Mouse (Mus musculus): ENCODE results near the gene Cdk19. TPM values are rescaled to one million over a fixed set of nuclear protein-coding genes. Genes with fewer than 3 reads are reported as not detected.

Cdk19 gene
- total and polyA plus RNA-seq, 3 experiments, result 3.3 to 4.7 (median 4.0) TPM

GRCm38 (mm10) chr10:40359131-40359530, 19.8 kb downstream of the Cdk19 start:
- in situ Hi-C loops (cut with MboI; ENCODE audit: low pct_ligation_motif_present, low pct_unique_long_range_greater_than_20kb, low sequenced_read_pairs) (loop anchor here (25.0 kb wide), 1 partner anchor 153 kb away; no protein-coding TSS in a partner anchor), dilution Hi-C loops (cut with MboI; ENCODE audit: extremely low pct_ligation_motif_present, extremely low pct_unique_long_range_greater_than_20kb, low sequenced_read_pairs) (no loop called here)
- Histone ChIP-seq H3K9me3 (replicated peaks; ENCODE audit: low read length) (no peaks in the 10 kb centered on the region), H3K36me3 (replicated peaks in 1 of 2; ENCODE audit: control insufficient read depth in 1 of 2, insufficient read depth in 1 of 2, low read length in 1 of 2) (peaks cover 0 to 3% of the 10 kb centered on the region in 2 experiments), H3K4me2 (ENCODE audit: insufficient read depth, low read depth, poor library complexity, severe bottlenecking) (no peak overlapping the region), H3K4me3 (replicated peaks in 1 of 3; ENCODE audit: low read depth in 2 of 3, low read length in 2 of 3, poor library complexity in 1 of 3) (no peak overlapping the region), H3K9ac (ENCODE audit: insufficient read depth, low read depth) (no peak overlapping the region), H3K27ac (ENCODE audit: insufficient read depth, low read depth) (no peak overlapping the region), H3K79me2 (replicated peaks; ENCODE audit: control insufficient read depth, extremely low read depth, insufficient read depth, poor library complexity, severe bottlenecking) (0 out of 2 replicates have a peak, but pooled peaks cover 2% of the 10 kb centered on the region), H3K4me1 (ENCODE audit: control insufficient read depth in 1 of 2, insufficient read depth in 2 of 2) (no peaks in the 10 kb centered on the region), H3K27me3 (replicated peaks) (no peaks in the 10 kb centered on the region)
- TF ChIP-seq RAD21 (IDR thresholded peaks at IDR 0.05; ENCODE audit: low read depth, low read length) (no peak), POLR2AphosphoS2 (IDR thresholded peaks at IDR 0.05; ENCODE audit: low read depth, low read length) (no peak), ZC3H11A (IDR thresholded peaks at IDR 0.05; ENCODE audit: low read depth, low read length) (no peak), PAX5 (IDR thresholded peaks at IDR 0.05; ENCODE audit: low read length) (no peak), EP300 (IDR thresholded peaks at IDR 0.05; ENCODE audit: low read length) (no peak), USF2 (conservative IDR thresholded peaks at IDR 0.05; ENCODE audit: low read depth, low read length) (no peak), UBTF (IDR thresholded peaks at IDR 0.05; ENCODE audit: low read depth, low read length) (no peak), CHD1 (IDR thresholded peaks at IDR 0.05; ENCODE audit: low read depth, low read length) (no peak), BHLHE40 (IDR thresholded peaks at IDR 0.05; ENCODE audit: low read depth, low read length) (no peak), JUND (conservative IDR thresholded peaks at IDR 0.05; ENCODE audit: low read depth, low read length) (no peak), E2F4 (IDR thresholded peaks at IDR 0.05; ENCODE audit: insufficient replicate concordance, low read depth, low read length) (no peak), GABPA (IDR thresholded peaks at IDR 0.05; ENCODE audit: insufficient replicate concordance, low read depth, low read length) (no peak), CTCF (conservative IDR thresholded peaks at IDR 0.05 in 1 of 2, IDR thresholded peaks at IDR 0.05 in 1 of 2; ENCODE audit: low read depth in 2 of 2, low read length in 2 of 2) (no peak)
- DNase-seq (ENCODE audit: extremely low read depth), result no peak

GRCm38 (mm10) chr10:40363004-40363403, 23.6 kb downstream of the Cdk19 start:
- DNase-seq (ENCODE audit: extremely low read depth), result no peak
- no peak for TF ChIP-seq PAX5 (IDR thresholded peaks at IDR 0.05; ENCODE audit: low read length)
- no peak for TF ChIP-seq NELFE (IDR thresholded peaks at IDR 0.05; ENCODE audit: low read depth, low read length)

More at GRCm38 (mm10) chr10:40363004-40363403, 23.6 kb downstream of the Cdk19 start:
- Histone ChIP-seq H3K4me1 (ENCODE audit: control insufficient read depth in 1 of 2, insufficient read depth in 2 of 2) (no peaks in the 10 kb centered on the region), H3K79me2 (replicated peaks; ENCODE audit: control insufficient read depth, extremely low read depth, insufficient read depth, poor library complexity, severe bottlenecking) (no peaks in the 10 kb centered on the region), H3K27me3 (replicated peaks) (no peaks in the 10 kb centered on the region), H3K36me3 (replicated peaks in 1 of 2; ENCODE audit: control insufficient read depth in 1 of 2, insufficient read depth in 1 of 2, low read length in 1 of 2) (peaks cover 0 to 3% of the 10 kb centered on the region in 2 experiments), H3K4me2 (ENCODE audit: insufficient read depth, low read depth, poor library complexity, severe bottlenecking) (no peak overlapping the region), H3K27ac (ENCODE audit: insufficient read depth, low read depth) (no peak overlapping the region), H3K9ac (ENCODE audit: insufficient read depth, low read depth) (no peak overlapping the region), H3K9me3 (replicated peaks; ENCODE audit: low read length) (no peaks in the 10 kb centered on the region), H3K4me3 (replicated peaks in 1 of 3; ENCODE audit: low read depth in 2 of 3, low read length in 2 of 3, poor library complexity in 1 of 3) (no peak overlapping the region)
- dilution Hi-C loops (cut with MboI; ENCODE audit: extremely low pct_ligation_motif_present, extremely low pct_unique_long_range_greater_than_20kb, low sequenced_read_pairs), result no loop called here
- in situ Hi-C loops (cut with MboI; ENCODE audit: low pct_ligation_motif_present, low pct_unique_long_range_greater_than_20kb, low sequenced_read_pairs), result loop anchor here (25.0 kb wide), 1 partner anchor 149 kb away; no protein-coding TSS in a partner anchor

Measured in CH12.LX (cell line).